Mouse (Mus musculus) spleen, adult 2 months (tissue): ENCODE results near the gene Crim1. TPM values are rescaled to one million over a fixed set of nuclear protein-coding genes. Genes with fewer than 3 reads are reported as not detected.

ENCODE experiments used
- DNase-seq, 2 experiments: peaks; one replicate each; pipeline versions ENCODE4 v3.0.0 to v3.0.0-alpha.2; 2012 to 2021; ENCODE audit warnings: low spot score in 2 of 2, low read depth in 1 of 2
- H3K27ac ChIP-seq: fragments of 200-500 bp; 2 replicates; pipeline ENCODE4 v1.5.1; 2012; ENCODE audit warnings: low read length, inconsistent platforms; ENCODE audit not compliant: insufficient read depth
- H3K27me3 ChIP-seq: fragments of 200-500 bp; 2 replicates; pipeline ENCODE4 v1.6.1; 2012; ENCODE audit warnings: mild to moderate bottlenecking, moderate library complexity, low read length, inconsistent platforms; ENCODE audit not compliant: control insufficient read depth, insufficient read depth
- H3K36me3 ChIP-seq: fragments of 200-500 bp; 2 replicates; pipeline ENCODE4 v1.6.1; 2012; ENCODE audit warnings: mild to moderate bottlenecking, low read length, inconsistent platforms; ENCODE audit not compliant: control insufficient read depth, insufficient read depth
- H3K4me1 ChIP-seq: fragments of 200-500 bp; 2 replicates; pipeline ENCODE4 v1.6.1; 2011; ENCODE audit warnings: inconsistent platforms; ENCODE audit not compliant: control insufficient read depth, insufficient read depth, insufficient read length
- H3K4me3 ChIP-seq: fragments of 200-500 bp; 2 replicates; pipeline ENCODE4 v1.5.1; 2011; ENCODE audit warnings: mild to moderate bottlenecking, inconsistent platforms; ENCODE audit not compliant: insufficient read depth, insufficient read length; ENCODE audit errors: extremely low read depth
- CTCF ChIP-seq: fragments of 200-500 bp; IDR thresholded peaks from 2 replicates; pipeline ENCODE4 v1.5.1; 2011; ENCODE audit warnings: mild to moderate bottlenecking, inconsistent platforms; ENCODE audit not compliant: insufficient read depth, insufficient read length, insufficient replicate concordance; ENCODE audit errors: extremely low read depth
- POLR2A ChIP-seq: fragments of 200-500 bp; IDR thresholded peaks from 2 replicates; pipeline ENCODE4 v1.6.1; 2011; ENCODE audit warnings: low read depth, low read length, inconsistent platforms
- WGBS: fragments of 180-500 bp; shearing (Covaris S2); methylation state at CpG from one replicate; pipeline ENCODE4 v1.1.7; 2018; 5-methylcytosine and 5-hydroxymethylcytosine counted together
- polyA plus RNA-seq: library from polyadenylated mRNA; depleted of rRNA; stranded (reverse); fragments of >200 nt; gene quantifications from 2 replicates; pipeline ENCODE4 v1.2.3, GENCODE M21; 2012

The Crim1 gene
- polyA plus RNA-seq, 1 experiment: 20.5 TPM

DNA sequence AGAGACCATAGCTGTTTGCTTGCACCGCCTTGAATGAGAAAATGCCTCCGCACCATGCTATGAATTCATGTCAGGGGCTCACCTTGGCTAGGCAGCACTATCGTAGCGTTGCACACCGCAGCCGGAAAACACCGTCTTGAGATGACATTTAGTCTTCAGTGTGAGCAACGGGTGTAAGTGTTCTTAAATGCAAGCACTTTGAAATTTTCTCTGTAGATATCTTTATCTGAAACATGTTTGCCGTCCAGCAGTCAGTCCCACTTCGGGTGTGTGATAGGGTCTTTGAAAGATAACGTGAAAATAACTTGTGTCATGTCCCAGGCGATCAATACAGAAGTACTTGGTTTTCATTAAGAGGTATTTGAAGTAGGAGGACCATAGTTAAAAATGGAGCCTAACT, 36.1 kb downstream of the Crim1 start:
- no peak for DNase-seq
- H3K27ac ChIP-seq: no peak overlapping the region
- TF ChIP-seq POLR2A (no peak), CTCF (no peak)
- no peak overlapping the region for H3K4me3 ChIP-seq
- H3K4me1 ChIP-seq: no peaks in the 10 kb centered on the region
- WGBS: 92% methylated on average over 12 of the region's 12 CpGs
- no peaks in the 10 kb centered on the region for H3K27me3 ChIP-seq
- H3K36me3 ChIP-seq: no peaks in the 10 kb centered on the region

DNA sequence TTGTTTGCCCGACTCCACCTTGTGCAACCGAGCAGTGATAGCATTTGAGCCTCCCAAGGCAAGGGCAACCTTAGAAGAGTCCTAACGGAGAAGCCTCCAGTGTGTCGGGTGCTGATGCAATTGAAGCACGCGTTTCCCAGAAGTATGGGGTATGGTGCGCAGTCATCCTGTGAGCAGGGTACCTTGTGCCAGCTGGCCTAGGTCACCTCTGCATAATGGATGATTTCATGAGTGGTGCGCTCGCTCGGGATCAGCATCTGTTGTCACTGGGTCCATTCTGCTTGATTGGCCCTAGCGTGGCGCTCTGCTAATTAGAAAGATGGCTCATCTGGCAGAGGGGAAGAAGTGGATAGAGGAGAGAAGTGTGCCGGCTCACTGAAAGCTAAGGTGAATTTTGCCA, 37.9 kb downstream of the Crim1 start:
- TF ChIP-seq POLR2A (no peak), CTCF (no peak)
- no peak for DNase-seq
- whole genome bisulfite sequencing: 95% methylated on average over 13 of the region's 13 CpGs
- H3K27me3 ChIP-seq: no peaks in the 10 kb centered on the region
- H3K27ac ChIP-seq: no peak overlapping the region
- H3K4me1 ChIP-seq: no peaks in the 10 kb centered on the region
- H3K4me3 ChIP-seq: no peak overlapping the region
- H3K36me3 ChIP-seq: no peaks in the 10 kb centered on the region

DNA sequence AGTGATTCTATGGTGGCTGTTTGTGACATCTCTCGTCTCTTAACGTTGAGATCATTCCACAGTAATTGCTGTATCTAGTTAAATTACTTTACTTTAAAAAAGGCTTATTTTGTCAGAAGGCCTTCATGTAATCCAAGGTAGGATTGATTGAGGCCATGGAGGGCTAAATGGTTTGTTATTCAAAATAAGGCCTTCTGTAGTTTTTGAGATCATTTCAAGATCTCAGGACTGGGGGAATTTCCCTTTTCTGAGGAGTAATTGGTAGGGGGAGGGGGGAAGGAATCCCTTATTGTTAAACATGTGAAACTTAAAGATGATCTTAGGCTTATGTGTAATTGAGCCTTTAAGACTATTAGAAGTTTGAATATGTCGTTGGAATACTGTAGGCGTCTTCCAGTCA, 40.1 kb downstream of the Crim1 start:
- DNase-seq: no peak
- TF ChIP-seq POLR2A (no peak), CTCF (no peak)
- H3K4me1 ChIP-seq: no peaks in the 10 kb centered on the region
- no peaks in the 10 kb centered on the region for H3K27me3 ChIP-seq
- no peak overlapping the region for H3K27ac ChIP-seq
- H3K36me3 ChIP-seq: no peaks in the 10 kb centered on the region
- WGBS: 92% methylated on average over 4 of the region's 4 CpGs
- no peak overlapping the region for H3K4me3 ChIP-seq

DNA sequence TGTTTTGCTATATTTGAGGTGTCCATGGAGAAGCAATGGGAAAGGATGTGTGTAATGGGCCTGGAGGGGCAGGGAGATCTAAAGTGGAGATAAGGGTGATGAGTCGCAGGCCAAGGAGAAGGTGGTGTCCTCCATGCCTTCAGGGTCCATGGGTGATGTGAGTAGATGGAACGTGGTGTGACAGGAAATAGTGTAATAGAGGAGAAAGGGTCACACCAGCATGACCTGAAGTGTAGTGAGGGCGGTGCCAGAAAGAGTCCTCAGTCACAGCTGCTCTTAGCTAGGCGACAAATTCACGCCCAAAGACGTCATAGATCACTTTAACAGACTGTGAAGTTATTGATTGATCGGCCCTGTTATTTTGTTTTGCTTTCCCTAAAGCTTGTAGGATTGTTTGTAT, 41.2 kb downstream of the Crim1 start:
- Histone ChIP-seq H3K27me3 (no peaks in the 10 kb centered on the region), H3K4me1 (peaks cover 7% of the 10 kb centered on the region; the same call in 1 of the 2 replicates), H3K27ac (no peak overlapping the region), H3K36me3 (no peaks in the 10 kb centered on the region), H3K4me3 (no peak overlapping the region)
- WGBS: 83% methylated on average over 7 of the region's 7 CpGs
- DNase-seq: no peak
- TF ChIP-seq CTCF (no peak), POLR2A (no peak)

DNA sequence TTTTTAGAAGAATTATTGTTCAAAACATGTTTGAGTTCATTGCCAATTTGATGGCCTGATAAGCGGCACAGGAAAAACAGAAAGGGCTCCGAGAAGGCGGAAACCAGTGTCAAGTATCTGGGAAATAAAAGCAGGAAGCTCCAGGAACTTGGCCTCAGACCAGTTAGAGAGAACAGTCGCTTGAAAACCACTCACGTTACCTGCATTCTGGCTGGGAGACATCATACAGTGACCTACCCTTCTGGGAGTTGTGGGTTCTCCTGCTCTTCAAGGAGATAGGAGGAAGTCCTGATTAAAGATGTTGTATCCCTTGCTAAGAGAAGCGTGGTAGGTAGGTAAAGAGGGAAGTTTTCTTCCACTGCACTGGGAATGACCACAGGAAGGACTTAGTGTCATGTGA, 44.7 kb downstream of the Crim1 start:
- H3K4me1 ChIP-seq: peaks cover 24% of the 10 kb centered on the region
- TF ChIP-seq POLR2A (no peak), CTCF (no peak)
- H3K4me3 ChIP-seq: no peak overlapping the region
- H3K27ac ChIP-seq: no peak overlapping the region
- no peak for DNase-seq
- no peaks in the 10 kb centered on the region for H3K27me3 ChIP-seq
- H3K36me3 ChIP-seq: no peaks in the 10 kb centered on the region
- WGBS: 48% methylated on average over 6 of the region's 6 CpGs

DNA sequence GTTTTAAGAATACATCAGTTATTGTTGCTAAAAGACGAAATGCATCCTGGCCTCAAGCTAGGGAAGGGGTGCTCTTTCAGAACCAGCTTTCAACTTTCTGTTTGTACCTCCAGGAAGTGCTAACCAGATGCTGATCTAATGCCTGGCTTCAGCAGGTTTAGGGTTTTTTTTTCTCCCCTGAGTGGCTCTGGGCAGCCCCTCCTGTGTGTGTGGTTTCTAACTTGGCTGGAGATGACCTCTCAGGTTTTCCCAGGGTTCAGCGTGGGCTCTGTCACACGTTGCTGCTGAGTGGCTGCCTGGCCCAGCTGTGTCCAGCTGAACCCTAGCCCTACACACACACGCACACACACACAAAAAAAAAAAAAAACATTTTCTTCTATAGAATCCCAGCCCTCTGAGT, 45.4 kb downstream of the Crim1 start:
- H3K27ac ChIP-seq: no peak overlapping the region

DNA sequence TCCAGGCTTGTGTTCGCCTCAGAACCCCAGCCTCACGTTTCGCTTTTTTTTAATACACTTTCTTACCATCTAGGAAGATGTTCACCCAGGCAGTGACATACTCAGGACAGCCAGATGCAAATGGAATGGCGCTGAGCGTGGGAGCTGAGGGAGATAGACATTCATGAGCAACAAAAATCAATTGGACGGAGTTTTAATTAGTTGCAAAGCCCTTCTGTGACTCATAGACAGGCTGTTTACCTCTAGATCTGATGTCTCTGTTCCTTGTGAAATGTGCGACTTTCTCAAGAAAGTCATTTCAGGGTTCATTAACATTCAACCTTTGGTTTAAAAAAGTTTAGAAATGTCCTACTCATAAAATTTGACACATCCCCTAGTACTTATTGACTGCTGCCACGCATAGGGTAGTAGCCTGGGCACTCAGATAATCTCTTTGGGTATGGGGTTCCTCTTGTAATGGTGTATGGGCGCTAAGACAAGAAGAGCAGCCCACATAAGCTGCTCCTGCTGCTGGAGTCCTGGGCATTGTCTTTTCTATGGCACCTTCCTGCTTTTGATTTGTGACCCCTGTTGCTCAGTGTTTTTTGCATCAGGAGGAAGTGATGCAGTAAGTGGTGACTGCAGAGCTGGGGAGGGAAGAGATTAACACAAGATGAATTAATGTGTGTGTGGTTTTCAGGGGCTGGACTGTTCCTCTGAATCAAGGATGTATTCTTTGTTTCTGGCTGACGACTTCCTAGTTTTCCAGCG, 46.8 kb downstream of the Crim1 start:
- Histone ChIP-seq H3K27ac (no peak overlapping the region), H3K36me3 (no peaks in the 10 kb centered on the region), H3K27me3 (no peaks in the 10 kb centered on the region), H3K4me1 (peaks cover 24% of the 10 kb centered on the region), H3K4me3 (no peak overlapping the region)
- WGBS: 50% methylated on average over 11 of the region's 11 CpGs
- TF ChIP-seq CTCF (no peak), POLR2A (no peak)
- no peak for DNase-seq

More for the DNA sequence above, 45.4 kb downstream of the Crim1 start:
- WGBS: 14% methylated on average over 4 of the region's 4 CpGs
- H3K4me1 ChIP-seq: peaks cover 24% of the 10 kb centered on the region
- DNase-seq: no peak
- H3K27me3 ChIP-seq: no peaks in the 10 kb centered on the region
- no peak overlapping the region for H3K4me3 ChIP-seq
- TF ChIP-seq CTCF (no peak), POLR2A (no peak)
- H3K36me3 ChIP-seq: no peaks in the 10 kb centered on the region
